8 mouse cellular contexts compared by ENCODE assay signal in genomic region chr2:26388682-26389153, GRCm38 (mm10). TPM values are rescaled to one million over a fixed set of nuclear protein-coding genes. Genes with fewer than 3 reads are reported as not detected.
DNase-seq lines count a peak whose midpoint lies in the region; ATAC-seq and TF ChIP-seq lines count a peak whose summit lies in the region.

No protein-coding gene starts in this region.

- no peak for DNase-seq in cerebellum, adult 2 months
- no peak for DNase-seq in cerebellum, adult 18-20 months
- DNase-seq in retina, embryonic 14.5 days (ENCODE audit: low spot score) = peak; percentile 16
- DNase-seq in retina, postnatal 1 day = no peak
- DNase-seq in liver, postnatal 0 days = no peak
- peak; percentile 62 for DNase-seq in testis, postnatal 10 days (ENCODE audit: low spot score)
- no peak for DNase-seq in layer of hippocampus, postnatal 10 days (ENCODE audit: low spot score in 2 of 2)

- WGBS in cerebellum, adult 2 months = under 1% methylated on average over 44 of the region's 45 CpGs
- under 1% methylated on average over 45 of the region's 45 CpGs for WGBS in heart, embryonic 16.5 days
- WGBS in liver, postnatal 0 days (ENCODE audit: insufficient replicate concordance) = 3% methylated on average over 31 of the region's 45 CpGs

- peaks cover 19% of the 10 kb centered on the region for H3K4me1 ChIP-seq in cerebellum, adult 2 months (ENCODE audit: control insufficient read depth, insufficient read depth, low read length)
- H3K4me1 ChIP-seq in heart, embryonic 16.5 days (ENCODE audit: control insufficient read depth, insufficient read depth, low read length) = peaks cover 11% of the 10 kb centered on the region
- H3K4me1 ChIP-seq in liver, postnatal 0 days (ENCODE audit: insufficient read depth) = peaks cover 13% of the 10 kb centered on the region

- no peaks in the 10 kb centered on the region for H3K9me3 ChIP-seq in heart, embryonic 16.5 days (replicated peaks; ENCODE audit: control insufficient read depth, low read length)
- no peaks in the 10 kb centered on the region for H3K9me3 ChIP-seq in liver, postnatal 0 days (ENCODE audit: low read length)

- H3K27me3 ChIP-seq in cerebellum, adult 2 months (ENCODE audit: control insufficient read depth, insufficient read depth, low read length) = no peaks in the 10 kb centered on the region
- H3K27me3 ChIP-seq in heart, embryonic 16.5 days (ENCODE audit: control insufficient read depth, insufficient read depth, low read length) = no peaks in the 10 kb centered on the region
- no peaks in the 10 kb centered on the region for H3K27me3 ChIP-seq in liver, postnatal 0 days (ENCODE audit: insufficient read depth, low read length)

- peak overlapping the region; percentile 85 for H3K4me3 ChIP-seq in cerebellum, adult 2 months (replicated peaks; ENCODE audit: insufficient read depth, low read depth, low read length)
- H3K4me3 ChIP-seq in heart, embryonic 16.5 days (ENCODE audit: low read length) = peak overlapping the region; percentile 92
- H3K4me3 ChIP-seq in liver, postnatal 0 days (ENCODE audit: low read depth, low read length) = peak overlapping the region; percentile 92

- TF ChIP-seq CTCF in cerebellum, adult 2 months (IDR thresholded peaks at IDR 0.05; ENCODE audit: borderline replicate concordance, insufficient read depth, low read depth, low read length) = no peak
- no peak for TF ChIP-seq CTCF in liver, postnatal 0 days (IDR thresholded peaks at IDR 0.05; ENCODE audit: low read depth)

- TF ChIP-seq POLR2A in cerebellum, adult 2 months (IDR thresholded peaks at IDR 0.05; ENCODE audit: borderline replicate concordance, insufficient read depth, low read length) = no peak

- peak overlapping the region; percentile 94 for H3K4me2 ChIP-seq in heart, embryonic 16.5 days (ENCODE audit: low read depth, low read length)
- peak overlapping the region; percentile 94 for H3K4me2 ChIP-seq in liver, postnatal 0 days (ENCODE audit: low read depth, low read length)

- peaks cover 53% of the 10 kb centered on the region for H3K36me3 ChIP-seq in heart, embryonic 16.5 days (ENCODE audit: control insufficient read depth, insufficient read depth)
- peaks cover 68% of the 10 kb centered on the region for H3K36me3 ChIP-seq in liver, postnatal 0 days (replicated peaks; ENCODE audit: insufficient read depth, low read length)

- TF ChIP-seq EP300 in liver, postnatal 0 days (IDR thresholded peaks at IDR 0.05; ENCODE audit: low read depth) = no peak

- peak overlapping the region; percentile 42; the same call in 1 of the 2 replicates for H3K27ac ChIP-seq in cerebellum, adult 2 months (ENCODE audit: insufficient read depth, low read length)
- H3K27ac ChIP-seq in heart, embryonic 16.5 days (ENCODE audit: low read length) = peak overlapping the region; percentile 41; the same call in 1 of the 2 replicates
- peak overlapping the region; percentile 67 for H3K27ac ChIP-seq in liver, postnatal 0 days (ENCODE audit: low read depth)

- peak; percentile 39 for ATAC-seq in heart, embryonic 16.5 days (replicated peaks; ENCODE audit: extremely low read depth, insufficient read depth, low FRiP score)
- peak; percentile 71 for ATAC-seq in liver, postnatal 0 days

- H3K9ac ChIP-seq in heart, embryonic 16.5 days (ENCODE audit: low read length) = peak overlapping the region; percentile 90
- peak overlapping the region; percentile 96 for H3K9ac ChIP-seq in liver, postnatal 0 days (replicated peaks)

RNA-seq across cellular contexts. Expression of gene Entr1, which starts 0.4 kb away (rescaled TPM):
- polyA plus RNA-seq in cerebellum, adult 2 months (2012; rRNA removed) = 288 and 289 TPM in 2 replicates
- 81.4 and 86.0 TPM in 2 replicates for polyA plus RNA-seq in heart, embryonic 16.5 days (2015; fragmentation: Nextera tagmentation; extraction: Ambion mirVana)
- polyA plus RNA-seq in liver, postnatal 0 days (2015; fragmentation: Nextera tagmentation; extraction: Ambion mirVana) = 28.0 and 29.0 TPM in 2 replicates
- total RNA-seq in layer of hippocampus, postnatal 10 days (2021) = 100 to 1,000 TPM; 176 TPM

RNA-seq across cellular contexts. Expression of gene Pmpca, which starts 0.4 kb away (rescaled TPM):
- 98.2 and 104 TPM in 2 replicates for polyA plus RNA-seq in cerebellum, adult 2 months (2012; rRNA removed)
- polyA plus RNA-seq in heart, embryonic 16.5 days (2015; fragmentation: Nextera tagmentation; extraction: Ambion mirVana) = 118 and 119 TPM in 2 replicates
- polyA plus RNA-seq in liver, postnatal 0 days (2015; fragmentation: Nextera tagmentation; extraction: Ambion mirVana) = 38.8 and 41.3 TPM in 2 replicates
- 100 to 1,000 TPM; 111 to 112 TPM for total RNA-seq in layer of hippocampus, postnatal 10 days (2021)

RNA-seq across cellular contexts. Expression of gene Snapc4, which starts 8.3 kb away (rescaled TPM):
- 59.2 and 63.9 TPM in 2 replicates for polyA plus RNA-seq in cerebellum, adult 2 months (2012; rRNA removed)
- polyA plus RNA-seq in heart, embryonic 16.5 days (2015; fragmentation: Nextera tagmentation; extraction: Ambion mirVana) = 14.8 and 18.5 TPM in 2 replicates
- 5.0 and 5.5 TPM in 2 replicates for polyA plus RNA-seq in liver, postnatal 0 days (2015; fragmentation: Nextera tagmentation; extraction: Ambion mirVana)
- 10 to 100 TPM; 80.5 to 89.7 TPM for total RNA-seq in layer of hippocampus, postnatal 10 days (2021)

RNA-seq across cellular contexts. Expression of gene Inpp5e, which starts 20.3 kb away (rescaled TPM):
- polyA plus RNA-seq in cerebellum, adult 2 months (2012; rRNA removed) = 60.2 and 67.9 TPM in 2 replicates
- polyA plus RNA-seq in heart, embryonic 16.5 days (2015; fragmentation: Nextera tagmentation; extraction: Ambion mirVana) = 15.0 and 15.3 TPM in 2 replicates
- polyA plus RNA-seq in liver, postnatal 0 days (2015; fragmentation: Nextera tagmentation; extraction: Ambion mirVana) = 3.3 and 3.4 TPM in 2 replicates
- 10 to 100 TPM; 17.2 to 21.0 TPM for total RNA-seq in layer of hippocampus, postnatal 10 days (2021)

RNA-seq across cellular contexts. Expression of gene Card9, which starts 28.0 kb away (rescaled TPM):
- polyA plus RNA-seq in cerebellum, adult 2 months (2012; rRNA removed) = 5.7 and 6.2 TPM in 2 replicates
- 1.0 and 1.2 TPM in 2 replicates for polyA plus RNA-seq in heart, embryonic 16.5 days (2015; fragmentation: Nextera tagmentation; extraction: Ambion mirVana)
- polyA plus RNA-seq in liver, postnatal 0 days (2015; fragmentation: Nextera tagmentation; extraction: Ambion mirVana) = 2.1 and 2.2 TPM in 2 replicates
- total RNA-seq in layer of hippocampus, postnatal 10 days (2021) = 1 to 10 TPM; 2.0 to 2.6 TPM

Comparison
In these comparisons a context has a peak if more than half of its experiments do, and no peak if none do; other contexts are left out.
1. DNase-seq: peak in retina, embryonic 14.5 days (single experiment) and testis, postnatal 10 days (single experiment); none in cerebellum, adult 2 months (0 of 2), cerebellum, adult 18-20 months (0 of 2), retina, postnatal 1 day (single experiment), liver, postnatal 0 days (single experiment) and layer of hippocampus, postnatal 10 days (0 of 2).
2. Peak in every context shown above with its lines, with median percentiles within 50 percentile points of each other: H3K27ac ChIP-seq and H3K4me3 ChIP-seq.